Mouse (Mus musculus): ENCODE data around the gene Lgr5.

DNA sequence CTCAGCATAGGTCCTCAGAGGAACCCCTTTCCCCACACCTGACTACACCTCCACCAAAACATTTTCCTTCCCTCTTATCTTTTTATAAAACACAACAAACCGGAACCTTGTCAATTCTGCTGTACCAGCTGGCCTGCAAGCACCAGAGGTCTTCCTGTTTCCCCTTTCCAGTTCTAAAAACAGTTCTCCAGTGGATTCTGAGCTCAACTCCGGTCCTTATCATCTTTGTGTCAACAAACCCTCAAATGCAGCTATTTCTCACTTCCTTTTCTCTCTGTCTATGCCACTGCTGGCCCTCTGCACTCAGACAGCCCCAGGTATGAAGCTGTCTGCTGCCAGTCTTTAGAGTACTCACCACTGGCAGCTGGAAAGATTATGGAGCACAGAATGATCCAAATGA lies 56.8 kb downstream of the Lgr5 start:
- no peak for TF ChIP-seq CTCF (IDR thresholded peaks at IDR 0.05; ENCODE audit: low read depth)
- TF ChIP-seq EP300 (IDR thresholded peaks at IDR 0.05; ENCODE audit: low read depth), result no peak

Measured in liver, postnatal 0 days (tissue).